Mouse (Mus musculus): ENCODE measurements around the gene Nagpa. TPM values are rescaled to one million over a fixed set of nuclear protein-coding genes. Genes with fewer than 3 reads are reported as not detected.
A peak's percentile ranks its signal among the peaks of the same experiment; 100 is the strongest.
"Not testable (repeated sequence)": the region's sequence is repeated elsewhere in the genome, so short reads cannot be mapped to it uniquely, and the experiment has no call there.

Nagpa gene
- 1 to 10 TPM; 6.8 to 7.2 TPM for total RNA-seq (2021)
- long read RNA-seq, experiment 1, transcript Nagpa-201 (10 exons, 2,143 nt): major isoform, 16 of 24 reads
- long read RNA-seq, experiment 1, partial matches to known transcripts: 0 of 24 reads
- long read RNA-seq, experiment 1, other reads (novel, unspliced or antisense): 4 of 24 reads
- long read RNA-seq, experiment 2, transcript Nagpa-201 (10 exons, 2,143 nt): major isoform, 13 of 22 reads
- long read RNA-seq, experiment 2, transcript Nagpa-203 (9 exons, 2,230 nt): minor isoform, 5 of 22 reads
- long read RNA-seq, experiment 2, partial matches to known transcripts: 2 of 22 reads
- long read RNA-seq, experiment 2, other reads (novel, unspliced or antisense): 2 of 22 reads

DNA sequence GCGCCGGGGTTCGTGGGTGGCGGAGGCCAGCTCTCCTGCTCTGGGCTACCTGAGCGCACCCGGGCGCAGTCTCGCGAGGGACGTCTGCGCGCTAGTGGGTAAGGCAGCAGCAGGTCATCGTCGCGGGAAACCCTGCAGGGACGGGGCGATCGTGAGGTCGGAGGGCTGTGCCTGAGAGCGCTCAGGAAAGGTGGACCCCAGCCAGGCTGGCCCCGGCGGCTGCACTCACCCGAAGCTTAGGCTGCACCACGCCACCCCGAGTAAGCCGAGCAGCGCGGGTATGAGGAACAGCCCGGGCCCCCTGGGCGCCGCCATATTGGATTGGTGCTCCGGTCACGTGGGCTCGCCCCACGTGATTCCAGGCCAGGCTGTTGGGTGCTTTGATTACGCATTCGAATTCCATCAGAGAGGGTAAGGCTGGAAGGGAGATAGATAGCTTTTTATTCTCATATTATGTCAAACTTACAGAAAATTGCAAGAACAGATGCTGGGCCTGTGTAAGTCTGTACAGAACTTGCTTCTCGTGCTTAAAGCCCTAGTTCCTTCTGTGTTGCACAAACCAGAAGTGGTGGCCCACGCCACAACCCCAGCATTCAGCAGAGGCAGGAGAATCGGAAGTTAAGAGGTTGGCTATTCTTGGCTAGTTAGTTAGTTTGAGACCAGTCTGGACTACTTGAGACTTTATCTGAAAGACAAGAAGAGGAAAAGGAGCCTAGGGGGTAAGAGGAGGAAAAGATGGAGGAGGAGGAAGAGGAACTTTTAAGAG lies at the start of gene Nagpa:
Gene Nagpa (minus strand): TSS at position 345 of the 766 bp plus-strand sequence.
- DNase-seq: peak; percentile 80
- intact Hi-C loops (cut with DNase I; ENCODE audit: low total_unique reads): loop anchor here (2.0 kb wide), 1 partner anchor 41 kb away; no protein-coding TSS in a partner anchor

DNA sequence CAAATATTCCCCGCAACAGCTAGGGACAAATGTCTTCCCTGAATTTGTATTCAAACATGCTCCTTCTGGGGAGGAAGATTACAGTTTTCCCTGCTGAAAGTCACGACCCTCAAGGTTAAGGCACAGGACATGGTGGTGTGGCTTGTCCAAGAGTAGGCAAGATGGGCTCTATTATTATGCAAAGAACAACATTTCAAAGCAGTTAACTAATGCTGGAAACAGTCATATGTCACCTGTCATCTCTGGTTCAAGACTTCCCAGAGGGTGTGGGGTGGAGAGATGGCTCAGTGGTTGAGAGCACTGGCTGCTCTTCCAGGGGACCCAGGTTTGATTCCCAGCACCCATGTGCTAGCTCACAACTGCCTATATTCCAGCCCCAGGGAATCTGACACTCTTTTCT lies 48.4 kb upstream of the Nagpa start:
- intact Hi-C loops (cut with DNase I; ENCODE audit: low total_unique reads): no loop called here
- DNase-seq: no peak

DNA sequence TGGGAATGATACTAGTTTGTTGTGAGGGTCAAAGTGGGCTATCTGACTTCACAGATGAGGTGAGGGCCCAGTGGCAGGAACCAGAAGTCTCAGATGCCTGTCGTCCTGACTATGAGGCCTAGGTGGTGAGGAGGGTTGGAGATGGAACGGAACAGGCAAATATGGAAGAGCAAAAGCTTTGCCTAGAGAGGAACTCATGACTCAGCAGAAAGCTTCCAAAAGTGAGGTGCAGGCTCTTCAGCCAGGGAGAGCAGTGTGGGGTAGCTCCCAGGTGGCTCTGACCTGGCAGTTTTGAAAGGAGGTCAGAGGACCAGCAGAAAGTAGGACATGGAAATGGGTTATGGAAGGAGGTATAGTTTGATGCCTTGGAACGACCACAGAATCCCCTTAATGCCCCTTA lies 47.1 kb upstream of the Nagpa start:
- DNase-seq: no peak
- intact Hi-C loops (cut with DNase I; ENCODE audit: low total_unique reads): no loop called here

DNA sequence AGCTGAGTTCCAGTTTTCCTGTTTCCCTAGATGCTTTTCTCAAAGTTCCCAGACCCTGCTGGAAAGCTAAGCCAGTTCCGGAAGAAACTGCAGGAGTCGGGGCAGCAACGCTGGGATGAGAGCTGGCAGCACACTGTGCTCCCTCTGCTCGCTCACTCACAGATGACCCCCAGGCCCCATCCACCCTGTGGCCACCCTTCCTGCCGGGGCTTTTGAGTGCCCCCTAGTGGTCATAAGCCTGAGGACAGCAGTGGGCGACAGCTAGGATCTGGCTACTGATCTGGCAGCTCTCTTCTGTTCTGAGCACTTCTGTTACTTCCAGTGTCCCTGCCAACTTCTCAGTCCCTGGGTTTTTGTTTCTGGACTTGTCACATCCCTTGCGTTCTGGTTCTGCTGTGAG lies 40.6 kb upstream of the Nagpa start:
- intact Hi-C loops (cut with DNase I; ENCODE audit: low total_unique reads): loop anchor here (2.0 kb wide), 1 partner anchor 42 kb away; no protein-coding TSS in a partner anchor
- peak; percentile 72 for DNase-seq

DNA sequence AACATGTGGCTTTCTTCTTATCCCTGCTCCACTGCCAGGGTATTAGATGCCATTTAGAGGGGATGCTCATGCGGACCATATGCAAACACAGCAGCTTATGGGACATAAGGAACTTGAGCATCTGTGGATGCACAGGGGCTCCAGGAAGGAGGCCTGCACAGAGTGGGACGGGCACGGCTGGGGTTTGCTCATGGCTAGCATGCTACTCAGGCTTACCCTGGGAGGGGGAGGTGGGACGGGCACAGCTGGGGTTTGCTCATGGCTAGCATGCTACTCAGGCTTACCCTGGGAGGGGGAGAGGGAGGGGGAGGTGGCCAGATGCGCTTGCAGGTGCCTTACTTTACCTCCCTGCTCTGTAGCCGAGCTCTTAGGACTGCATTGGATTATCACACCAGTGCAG lies 39.1 kb upstream of the Nagpa start:
- DNase-seq: no peak
- intact Hi-C loops (cut with DNase I; ENCODE audit: low total_unique reads): no loop called here

DNA sequence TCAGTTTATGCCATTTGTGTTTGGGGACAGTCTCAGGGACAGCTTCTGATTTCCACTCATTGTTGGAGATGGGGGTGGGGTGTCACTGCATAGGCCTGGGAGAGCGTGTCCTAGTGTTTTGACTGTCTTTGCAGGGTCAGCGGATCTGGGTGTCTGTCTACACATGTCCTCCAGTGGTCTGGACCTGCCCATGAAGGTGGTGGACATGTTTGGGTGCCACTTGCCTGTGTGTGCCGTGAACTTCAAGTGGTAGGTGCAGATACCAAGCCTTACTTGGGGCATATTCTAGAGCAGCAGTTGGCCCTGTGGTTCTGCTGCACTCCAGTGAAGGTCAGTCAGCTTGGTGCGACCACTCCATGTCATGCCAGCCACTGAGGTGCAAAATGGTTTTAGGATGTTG lies 38.5 kb upstream of the Nagpa start:
- DNase-seq: no peak
- intact Hi-C loops (cut with DNase I; ENCODE audit: low total_unique reads): no loop called here

DNA sequence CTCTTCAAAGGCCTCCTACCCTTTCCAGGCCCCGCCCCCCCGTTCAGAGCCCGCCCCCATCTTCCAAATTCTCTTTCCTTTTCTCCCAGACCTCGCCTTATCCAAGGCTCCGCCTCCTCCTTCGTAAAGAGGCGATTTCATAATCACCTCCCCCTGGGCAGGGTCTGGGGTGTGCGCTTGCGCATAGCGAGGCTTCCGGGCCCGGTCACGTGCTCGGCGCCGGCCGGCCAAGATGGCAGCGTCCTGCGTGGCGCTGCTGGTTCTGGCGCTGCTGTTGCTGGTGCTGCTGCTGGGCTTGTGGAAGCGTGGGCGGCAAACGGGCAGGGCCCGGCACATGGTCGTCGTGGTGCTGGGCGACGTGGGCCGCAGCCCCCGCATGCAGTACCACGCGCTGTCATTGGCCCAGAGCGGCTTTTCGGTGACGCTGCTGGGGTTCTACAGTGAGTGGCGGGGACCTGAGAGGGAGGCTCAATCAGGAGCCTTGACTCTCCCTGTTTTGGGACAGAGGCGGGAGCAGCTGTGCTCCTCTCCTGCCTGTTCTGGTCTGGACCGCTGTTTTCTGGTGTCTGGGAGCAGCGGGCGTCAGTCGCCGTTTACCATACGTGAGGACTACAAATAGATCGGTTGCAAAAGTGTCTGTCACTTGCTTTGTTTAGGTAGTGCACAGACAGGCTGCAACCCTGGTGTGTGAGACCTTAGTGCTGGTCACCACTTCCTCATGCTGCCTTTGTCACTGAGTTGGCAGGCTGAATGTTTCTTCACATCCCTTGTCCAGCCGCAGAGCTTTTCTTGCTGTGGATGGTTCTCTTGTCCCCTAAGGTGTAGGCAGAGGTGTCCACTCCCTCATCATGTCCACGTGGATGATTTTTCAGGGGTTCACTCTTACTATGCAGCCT lies 29.9 kb upstream of the Nagpa start, which contains the start of gene Alg1:
Gene Alg1 (plus strand): TSS at position 204 of the 896 bp plus-strand sequence.
- intact Hi-C loops (cut with DNase I; ENCODE audit: low total_unique reads): no loop called here

DNA sequence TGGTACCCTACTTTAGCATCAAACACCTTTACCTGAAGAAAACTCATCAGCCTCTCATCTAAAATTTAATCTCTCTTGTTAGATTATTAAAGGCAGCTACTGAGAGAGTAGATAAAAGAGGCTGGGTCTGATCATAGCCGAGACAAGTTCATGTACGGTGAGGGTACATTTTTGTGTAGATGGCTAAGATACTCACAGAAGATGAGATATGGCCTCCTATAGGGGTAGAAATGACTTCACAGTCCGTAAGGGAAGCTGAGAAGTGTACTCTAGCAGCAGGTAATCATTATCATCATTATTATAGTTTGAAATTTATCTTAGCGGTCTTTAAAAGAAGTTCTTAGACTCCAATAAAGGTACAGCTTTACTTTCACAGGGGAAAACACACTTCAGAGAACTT lies 29.2 kb upstream of the Nagpa start:
- no peak for DNase-seq
- intact Hi-C loops (cut with DNase I; ENCODE audit: low total_unique reads): no loop called here

More for the DNA sequence above, 29.9 kb upstream of the Nagpa start, which contains the start of gene Alg1:
- peak; percentile 96 for DNase-seq

DNA sequence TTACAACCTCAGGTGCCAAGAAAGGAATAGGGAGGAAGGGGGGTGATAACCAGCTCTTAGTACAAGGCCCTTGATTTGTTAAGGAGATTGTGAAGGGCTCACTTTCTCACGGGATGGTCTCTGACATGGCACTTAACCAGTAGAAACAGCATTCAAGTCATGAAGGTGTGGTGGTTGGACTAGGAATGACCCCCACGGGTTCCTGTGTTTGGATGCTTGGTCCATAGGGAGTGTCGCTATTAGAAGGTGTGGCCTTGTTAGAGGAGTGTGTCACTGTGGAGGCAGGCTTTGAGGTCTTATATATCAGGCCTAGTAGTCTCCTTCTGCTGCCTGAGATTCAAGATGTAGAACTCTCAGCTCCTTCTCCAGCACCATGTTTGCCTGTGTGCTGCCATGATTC lies 24.3 kb upstream of the Nagpa start:
- DNase-seq; intact Hi-C loops (cut with DNase I; ENCODE audit: low total_unique reads): not testable (repeated sequence)

DNA sequence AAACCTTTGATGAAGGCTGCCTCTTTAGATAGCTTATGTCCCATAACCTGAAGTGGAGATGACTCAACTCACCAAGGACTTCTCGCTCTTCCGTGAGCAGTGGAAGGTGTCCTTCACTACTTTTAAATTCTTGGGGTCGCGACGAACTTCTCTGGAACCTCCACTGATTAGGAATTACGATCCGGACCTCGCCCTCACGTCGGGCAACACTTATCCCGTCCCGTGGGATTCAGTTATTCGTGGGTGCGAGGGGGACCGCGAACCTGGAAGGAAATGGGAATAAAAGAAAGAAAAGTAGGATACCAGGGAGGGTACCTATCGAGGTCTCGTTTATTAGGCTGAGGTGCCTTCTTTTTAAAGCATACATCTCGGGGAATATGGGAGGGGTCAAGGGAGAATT lies 23.7 kb upstream of the Nagpa start:
- DNase-seq; intact Hi-C loops (cut with DNase I; ENCODE audit: low total_unique reads): not testable (repeated sequence)

DNA sequence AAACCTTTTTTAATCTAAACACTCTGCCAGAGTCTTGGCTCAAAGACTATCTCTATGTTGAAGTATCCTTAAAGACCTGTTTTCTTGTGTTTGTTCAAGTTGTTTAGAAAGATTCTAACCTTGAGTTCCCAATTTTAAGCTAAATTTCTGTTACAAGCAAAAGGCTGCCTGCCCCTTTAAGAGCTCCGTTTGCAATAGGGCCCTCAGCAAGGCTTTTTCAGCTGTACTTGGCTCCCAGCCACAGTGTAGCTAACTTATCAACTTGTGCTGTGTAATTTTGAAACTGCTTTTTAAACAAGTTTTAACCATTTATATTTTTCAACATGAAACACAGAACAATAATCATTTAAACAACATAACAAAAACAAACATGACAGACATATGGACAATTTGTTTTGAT lies 22.7 kb upstream of the Nagpa start:
- DNase-seq; intact Hi-C loops (cut with DNase I; ENCODE audit: low total_unique reads): not testable (repeated sequence)

DNA sequence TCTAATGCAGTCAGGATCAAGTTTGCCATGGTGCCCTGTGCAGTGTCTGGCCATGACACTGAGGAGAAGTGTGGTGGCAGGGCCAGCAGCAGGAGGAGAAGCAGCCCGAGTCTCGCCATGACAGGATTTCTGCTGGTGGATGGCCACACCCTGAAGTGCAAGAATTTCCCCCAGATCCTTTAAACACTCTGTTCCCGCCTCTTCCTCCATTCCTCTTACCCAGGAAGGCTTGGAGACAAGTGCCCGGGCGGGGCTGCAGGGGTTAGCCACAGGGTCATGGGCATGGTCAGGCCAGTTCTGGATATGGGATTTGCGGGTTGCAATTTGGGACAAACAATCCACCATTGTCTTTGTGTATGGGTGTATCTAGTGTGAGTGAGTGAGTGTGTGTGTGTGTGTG lies 18.3 kb upstream of the Nagpa start, which contains the start of gene AU021092:
Gene AU021092 (minus strand): TSS at position 160 of the 400 bp plus-strand sequence.
- DNase-seq: no peak
- intact Hi-C loops (cut with DNase I; ENCODE audit: low total_unique reads): no loop called here

DNA sequence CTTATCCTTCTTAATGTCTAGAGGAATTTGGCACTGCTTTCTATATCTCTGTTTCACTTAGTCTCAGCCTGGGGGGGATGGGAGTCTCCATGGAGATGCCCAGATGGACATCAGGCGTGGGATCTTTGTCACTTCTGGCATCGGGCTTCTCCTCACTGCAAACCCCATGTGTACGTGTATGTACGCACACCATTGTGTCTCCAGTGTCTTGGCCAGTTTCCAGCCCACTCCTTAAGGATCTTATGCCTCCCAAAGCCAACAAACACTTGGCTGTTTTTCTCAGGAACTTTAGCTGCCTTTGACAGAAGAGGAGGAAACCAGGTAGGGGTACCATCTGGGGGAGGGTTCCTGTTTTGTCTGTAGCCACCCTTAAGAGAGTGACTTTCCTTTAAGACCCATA lies 17.6 kb upstream of the Nagpa start:
- intact Hi-C loops (cut with DNase I; ENCODE audit: low total_unique reads): no loop called here
- DNase-seq: no peak

DNA sequence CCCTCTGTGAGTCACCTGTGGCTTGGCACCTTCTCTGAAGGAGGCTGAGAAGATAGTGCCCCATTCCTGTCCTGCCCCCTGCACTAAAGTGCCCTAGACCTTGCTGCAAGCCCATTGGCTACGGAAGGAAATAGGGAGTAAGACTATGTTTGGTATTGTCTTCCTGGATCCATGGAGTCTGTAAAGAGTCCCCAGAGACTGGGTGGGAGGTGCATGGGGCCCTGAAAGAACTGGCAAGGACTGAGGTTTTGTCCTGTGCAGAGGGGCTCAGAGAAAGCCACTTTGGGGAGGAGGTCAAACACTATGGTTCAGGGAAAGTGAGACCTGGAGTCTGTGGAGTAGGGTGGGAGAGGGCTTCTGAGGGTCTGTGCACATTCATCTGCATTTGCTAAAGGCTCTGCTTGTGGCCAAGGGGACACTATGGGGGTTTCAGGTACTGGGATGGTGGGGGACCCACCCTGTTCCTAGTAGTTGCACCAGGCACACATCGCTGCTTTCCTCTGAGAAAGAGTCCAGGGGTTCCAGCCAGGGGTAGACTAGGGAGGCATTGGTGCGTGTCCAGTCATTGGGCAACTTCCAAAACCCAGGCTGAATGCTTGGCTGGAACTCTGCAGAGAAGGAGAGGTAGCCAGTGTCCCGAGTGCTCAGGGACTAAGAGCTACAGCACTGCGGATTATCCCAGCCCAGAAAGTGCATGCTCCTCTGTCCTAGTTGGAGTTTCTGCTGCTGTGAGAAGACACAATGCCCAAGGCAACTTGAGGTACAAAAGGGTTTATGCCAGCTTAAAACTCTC lies 13.7 kb upstream of the Nagpa start:
- DNase-seq: no peak
- intact Hi-C loops (cut with DNase I; ENCODE audit: low total_unique reads): no loop called here

DNA sequence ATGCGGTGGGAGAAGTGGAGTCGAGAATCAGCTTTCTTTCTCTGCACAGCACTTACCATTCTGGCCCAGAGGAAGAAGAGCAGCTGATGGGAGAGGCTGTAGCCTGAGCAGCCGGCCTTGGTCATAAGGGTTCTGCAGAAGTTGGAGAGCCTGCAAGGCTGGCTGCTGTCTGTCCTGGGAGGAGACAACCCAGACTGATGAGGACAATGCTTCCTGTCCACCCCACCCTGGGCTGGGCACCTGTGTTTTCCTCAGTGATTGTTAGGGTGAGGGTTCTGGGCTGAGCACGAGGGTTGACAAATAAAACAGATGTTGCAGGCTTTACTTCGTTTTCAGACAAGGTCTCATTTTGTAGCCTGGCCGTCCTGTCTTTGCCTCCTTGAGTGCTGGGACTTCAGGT lies 12.9 kb upstream of the Nagpa start:
- intact Hi-C loops (cut with DNase I; ENCODE audit: low total_unique reads): no loop called here
- DNase-seq: no peak

DNA sequence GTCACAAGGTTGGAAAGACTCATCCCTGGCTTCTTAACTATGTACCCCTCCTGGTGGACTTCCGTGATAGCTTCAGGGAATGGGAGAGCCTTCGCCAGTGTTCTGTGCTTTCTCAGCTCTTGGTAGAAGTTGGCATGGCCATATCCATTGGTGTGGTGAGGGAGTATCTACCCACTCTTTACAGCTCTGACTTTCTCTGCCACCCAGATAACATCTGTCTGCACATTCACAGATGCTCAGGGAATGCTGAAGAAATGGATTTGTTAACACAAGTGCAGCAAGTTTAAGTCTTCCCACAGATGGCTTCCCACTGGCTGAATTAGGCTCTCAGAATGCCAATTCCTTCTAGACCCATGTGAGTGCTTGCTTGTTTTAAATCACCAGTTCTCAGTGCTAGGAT lies 10.3 kb upstream of the Nagpa start:
- no peak for DNase-seq
- intact Hi-C loops (cut with DNase I; ENCODE audit: low total_unique reads): no loop called here

DNA sequence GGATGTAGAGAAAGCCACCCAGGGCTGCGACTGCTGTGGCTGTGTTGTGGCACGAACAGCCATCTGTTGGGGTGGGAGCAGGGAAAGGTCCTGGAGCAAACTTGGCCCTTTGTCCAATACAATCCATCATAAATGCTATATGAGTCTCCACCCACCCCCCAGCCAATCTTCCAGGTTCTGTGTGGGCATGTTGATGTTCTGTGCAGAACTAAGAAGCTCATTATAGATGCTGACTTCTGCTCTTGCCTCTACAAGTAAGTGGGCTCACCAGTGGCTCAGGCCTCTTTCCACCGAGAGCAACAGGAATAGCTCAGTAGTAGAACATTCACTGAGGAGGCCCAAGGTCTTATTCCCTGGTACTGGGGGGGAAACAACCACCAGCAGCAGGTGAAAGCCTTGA lies 8.3 kb upstream of the Nagpa start:
- intact Hi-C loops (cut with DNase I; ENCODE audit: low total_unique reads): no loop called here
- no peak for DNase-seq

DNA sequence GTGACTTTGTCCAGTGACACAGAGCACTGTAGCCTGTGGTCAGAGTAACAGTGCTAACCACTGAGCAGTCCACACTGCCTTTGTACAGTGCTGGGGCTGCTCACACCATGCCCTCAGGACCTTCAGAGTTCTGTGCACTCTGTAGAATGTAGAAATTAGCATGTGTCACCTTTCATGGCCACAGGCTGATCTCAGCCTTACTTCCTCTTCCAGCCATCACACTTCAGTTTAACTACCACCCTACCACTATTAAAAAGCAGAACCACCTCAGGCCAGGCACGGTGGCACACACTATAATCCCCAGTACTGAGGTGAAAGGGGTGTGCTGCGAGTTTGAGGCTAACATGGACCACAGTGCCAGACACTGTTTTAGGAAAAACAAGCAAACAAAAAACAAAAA lies 6.6 kb upstream of the Nagpa start:
- no peak for DNase-seq
- intact Hi-C loops (cut with DNase I; ENCODE audit: low total_unique reads): no loop called here

DNA sequence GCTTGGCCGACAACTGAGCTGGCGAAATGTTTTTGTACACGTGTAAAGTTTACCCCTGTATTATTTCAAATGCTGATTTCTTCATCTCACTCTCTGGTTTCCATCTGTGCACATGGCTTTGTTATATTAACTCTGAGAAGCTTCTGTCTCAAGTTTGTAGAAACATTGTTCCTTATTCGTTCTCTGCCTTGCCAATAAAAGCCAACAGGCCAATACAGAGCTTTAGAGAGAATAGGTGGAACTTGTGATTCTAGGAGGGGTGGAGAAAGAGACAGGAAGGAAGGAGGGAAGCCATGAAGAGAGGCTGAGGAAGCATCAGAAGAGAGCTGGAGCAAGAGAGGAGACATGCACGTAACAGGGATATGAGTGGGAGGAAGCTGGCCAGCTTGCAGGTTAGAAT lies 2.2 kb upstream of the Nagpa start:
- intact Hi-C loops (cut with DNase I; ENCODE audit: low total_unique reads): no loop called here
- DNase-seq: no peak
